Mouse (Mus musculus) E14TG2a.4 (cell line): ENCODE data around the gene Spata13.

Experiments used
- CTCF ChIP-seq: conservative IDR thresholded peaks from 2 replicates; pipeline ENCODE4 v1.5.1; 2014; ENCODE audit warnings: low read length
- NANOG ChIP-seq: IDR thresholded peaks from 2 replicates; pipeline ENCODE4 v1.6.1; 2014; ENCODE audit warnings: borderline replicate concordance, low read length, mixed read lengths
- POU5F1 ChIP-seq: IDR thresholded peaks from 2 replicates; pipeline ENCODE4 v1.6.1; 2014; ENCODE audit warnings: low read length, borderline replicate concordance

DNA sequence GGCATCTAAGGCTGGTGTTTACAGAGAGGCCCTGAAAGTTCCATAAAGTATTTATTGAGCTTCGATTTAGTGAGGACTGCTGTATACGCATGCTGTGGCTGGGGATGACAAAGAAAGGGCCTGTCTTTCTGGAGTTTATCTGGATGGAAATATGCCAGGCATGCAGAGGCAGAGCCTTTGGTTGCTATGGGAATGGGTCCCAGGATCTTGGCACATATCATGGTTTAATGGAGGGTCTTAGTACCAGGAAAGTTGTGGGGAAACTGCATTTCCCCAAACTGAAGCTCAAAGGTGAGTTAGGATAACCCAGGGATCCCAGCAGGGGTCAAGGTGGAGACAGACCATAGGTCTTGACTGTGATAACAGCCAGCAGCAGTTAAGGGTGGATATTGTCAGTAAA is 37.7 kb downstream of the Spata13 start:
- TF ChIP-seq CTCF (no peak), NANOG (no peak), POU5F1 (no peak)
